Mouse (Mus musculus) cortical plate, adult 2 months (tissue): Measurements from ENCODE around the gene Tbc1d9b.

Experiments used
- CTCF ChIP-seq: fragments of 200-500 bp; IDR thresholded peaks from 2 replicates; pipeline ENCODE4 v1.5.1; 2011; ENCODE audit warnings: mild to moderate bottlenecking, control low read depth, low read length; ENCODE audit not compliant: insufficient read depth; ENCODE audit errors: extremely low read depth
- POLR2A ChIP-seq: fragments of 200-500 bp; IDR thresholded peaks from 2 replicates; pipeline ENCODE4 v1.6.1; 2011; ENCODE audit warnings: mild to moderate bottlenecking, low read length, control low read depth; ENCODE audit not compliant: insufficient read depth; ENCODE audit errors: extremely low read depth

- no peak for TF ChIP-seq CTCF
- TF ChIP-seq POLR2A: no peak
Observed at GRCm38 (mm10) chr11:50203302-50203827, 72.2 kb downstream of the Tbc1d9b start.
